Mouse (Mus musculus) kidney, adult 11 months (tissue): ENCODE results near the gene Dok3.
A peak's percentile ranks its signal among the peaks of the same experiment; 100 is the strongest.
"Not testable (repeated sequence)": the region's sequence is repeated elsewhere in the genome, so short reads cannot be mapped to it uniquely, and the experiment has no call there.

ENCODE experiments used
- DNase-seq: peaks from one replicate; pipeline ENCODE4 v3.0.0; 2022

Gene Dok3

GRCm38 (mm10) chr13:55529198-55529915 is at the start of gene Dok3:
Gene Dok3, minus strand, starts transcription at chr13:55529296.
- no peak for DNase-seq

GRCm38 (mm10) chr13:55578086-55578485 is 49.0 kb upstream of the Dok3 start:
- DNase-seq: no peak

- DNase-seq: not testable (repeated sequence)
Measured at GRCm38 (mm10) chr13:55576872-55577271, 47.8 kb upstream of the Dok3 start.

GRCm38 (mm10) chr13:55575932-55576331 is 46.8 kb upstream of the Dok3 start:
- no peak for DNase-seq

GRCm38 (mm10) chr13:55574321-55574720 is 45.2 kb upstream of the Dok3 start:
- DNase-seq: no peak

- DNase-seq: no peak
Measured at GRCm38 (mm10) chr13:55573432-55573831, 44.3 kb upstream of the Dok3 start, which contains the start of gene Tmed9. Gene Tmed9, plus strand, starts transcription at chr13:55573732.

- DNase-seq: no peak
Measured at GRCm38 (mm10) chr13:55571977-55572376, 42.9 kb upstream of the Dok3 start.

- peak; percentile 92 for DNase-seq
Measured at GRCm38 (mm10) chr13:55571027-55571751, 42.1 kb upstream of the Dok3 start, which contains the start of gene Fam193b. Gene Fam193b, minus strand, starts transcription at chr13:55571120.

- DNase-seq: no peak
Measured at GRCm38 (mm10) chr13:55570286-55570973, 41.3 kb upstream of the Dok3 start.

- no peak for DNase-seq
Measured at GRCm38 (mm10) chr13:55569726-55570285, 40.7 kb upstream of the Dok3 start.

GRCm38 (mm10) chr13:55568524-55568923 is 39.4 kb upstream of the Dok3 start:
- not testable (repeated sequence) for DNase-seq

- no peak for DNase-seq
Measured at GRCm38 (mm10) chr13:55567949-55568348, 38.9 kb upstream of the Dok3 start.

- DNase-seq: no peak
Measured at GRCm38 (mm10) chr13:55567001-55567400, 37.9 kb upstream of the Dok3 start.

GRCm38 (mm10) chr13:55563266-55563879 is 34.3 kb upstream of the Dok3 start:
- DNase-seq: no peak

GRCm38 (mm10) chr13:55557499-55557898 is 28.4 kb upstream of the Dok3 start:
- DNase-seq: no peak

GRCm38 (mm10) chr13:55555921-55556320 is 26.8 kb upstream of the Dok3 start:
- DNase-seq: no peak

GRCm38 (mm10) chr13:55549061-55549460 is 20.0 kb upstream of the Dok3 start:
- no peak for DNase-seq

GRCm38 (mm10) chr13:55548426-55548825 is 19.3 kb upstream of the Dok3 start:
- DNase-seq: no peak

GRCm38 (mm10) chr13:55547916-55548315 is 18.8 kb upstream of the Dok3 start:
- no peak for DNase-seq

GRCm38 (mm10) chr13:55544792-55545191 is 15.7 kb upstream of the Dok3 start:
- no peak for DNase-seq

GRCm38 (mm10) chr13:55543447-55543846 is 14.4 kb upstream of the Dok3 start:
- no peak for DNase-seq

- peak; percentile 96 for DNase-seq
Measured at GRCm38 (mm10) chr13:55542891-55543290, 13.8 kb upstream of the Dok3 start.

GRCm38 (mm10) chr13:55540933-55541332 is 11.8 kb upstream of the Dok3 start:
- no peak for DNase-seq
